Mouse (Mus musculus) E14TG2a.4 (cell line): ENCODE results near the gene Aldh3b1.

ENCODE experiments used
- CTCF ChIP-seq: conservative IDR thresholded peaks from 2 replicates; pipeline ENCODE4 v1.5.1; 2014; ENCODE audit warnings: low read length
- NANOG ChIP-seq: IDR thresholded peaks from 2 replicates; pipeline ENCODE4 v1.6.1; 2014; ENCODE audit warnings: borderline replicate concordance, low read length, mixed read lengths
- POU5F1 ChIP-seq: IDR thresholded peaks from 2 replicates; pipeline ENCODE4 v1.6.1; 2014; ENCODE audit warnings: low read length, borderline replicate concordance

DNA sequence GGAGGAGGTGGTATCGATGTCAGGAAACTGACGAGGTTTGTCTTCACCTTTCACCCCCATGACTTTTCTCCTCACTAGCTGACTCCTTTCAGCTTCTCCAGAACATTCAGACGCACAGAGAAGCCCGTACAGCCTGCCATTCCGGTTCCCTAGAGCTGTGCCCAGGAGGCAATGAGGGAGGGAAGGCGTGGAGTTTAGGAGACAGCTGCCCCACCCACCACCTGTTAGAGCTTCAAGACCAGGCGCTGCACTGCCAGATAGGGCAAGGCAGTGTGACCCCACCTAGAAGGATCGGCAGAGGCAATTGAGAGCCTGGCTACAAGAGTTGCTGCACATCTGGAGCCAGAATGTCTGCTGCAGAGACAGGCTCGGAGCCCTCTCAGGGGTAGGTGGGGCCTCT is 42.6 kb upstream of the Aldh3b1 start, which contains the start of gene Aldh3b2:
- TF ChIP-seq CTCF (no peak), NANOG (no peak), POU5F1 (no peak)
